Mouse (Mus musculus) gastrocnemius, postnatal 25 days (tissue): ENCODE data around the gene Ascl4. TPM values are rescaled to one million over a fixed set of nuclear protein-coding genes. Genes with fewer than 3 reads are reported as not detected.
A peak's percentile ranks its signal among the peaks of the same experiment; 100 is the strongest.

Experiments used
- DNase-seq: peaks from one replicate; pipeline ENCODE4 v3.0.0; 2022
- long read RNA-seq, 2 experiments: library from polyadenylated mRNA; stranded (forward); transcript quantifications; one replicate each; pipeline ENCODE4 v2.0.0; 2021
- total RNA-seq, 2 experiments: library from RNA; stranded (reverse); gene quantifications; 1 replicate in 1 of 2; 2 replicates in 1 of 2; pipeline ENCODE4 v1.2.3; 2021

Gene Ascl4
- total RNA-seq: not detected
- long read RNA-seq, experiment 1: 0 reads
- long read RNA-seq, experiment 2: 0 reads

DNA sequence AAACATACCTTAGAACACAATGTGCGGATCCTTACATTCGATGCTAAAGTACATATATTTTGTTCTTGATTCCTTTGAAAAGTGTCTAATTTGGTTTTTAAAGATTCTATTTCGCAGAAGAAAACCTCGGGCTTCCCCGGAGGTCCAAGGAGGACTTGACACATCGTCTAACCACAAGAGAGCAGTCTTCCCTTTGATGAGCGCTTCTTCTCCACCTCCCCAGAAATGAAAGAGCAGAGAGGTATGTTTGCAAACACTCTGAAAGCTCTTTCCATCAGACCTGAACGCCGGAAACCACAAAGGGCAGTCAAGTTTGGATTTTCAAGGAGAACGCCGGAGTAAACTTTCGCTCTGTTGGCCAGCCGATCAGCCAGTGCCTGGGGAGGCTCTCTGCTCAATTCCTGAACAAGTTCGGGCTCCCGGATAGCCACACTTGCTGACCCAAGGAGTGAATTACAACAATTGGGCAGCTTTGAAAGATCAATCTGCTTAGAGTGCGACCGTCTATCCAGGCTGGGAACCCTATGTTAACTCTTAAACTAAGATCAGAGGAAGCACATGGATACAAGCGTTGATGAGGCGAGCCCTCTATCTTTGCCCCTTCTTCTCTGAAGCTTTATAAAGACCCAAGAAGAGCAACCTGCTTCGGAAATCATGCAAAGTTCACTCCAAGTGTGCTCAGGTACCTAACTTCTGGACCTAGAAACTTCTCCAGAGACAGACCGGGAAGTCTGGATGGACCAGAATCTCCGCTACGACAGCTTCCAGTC is at the start of gene Ascl4:
TSS of gene Ascl4 (plus strand) at position 6 of the 770 bp plus-strand sequence.
- DNase-seq: no peak

DNA sequence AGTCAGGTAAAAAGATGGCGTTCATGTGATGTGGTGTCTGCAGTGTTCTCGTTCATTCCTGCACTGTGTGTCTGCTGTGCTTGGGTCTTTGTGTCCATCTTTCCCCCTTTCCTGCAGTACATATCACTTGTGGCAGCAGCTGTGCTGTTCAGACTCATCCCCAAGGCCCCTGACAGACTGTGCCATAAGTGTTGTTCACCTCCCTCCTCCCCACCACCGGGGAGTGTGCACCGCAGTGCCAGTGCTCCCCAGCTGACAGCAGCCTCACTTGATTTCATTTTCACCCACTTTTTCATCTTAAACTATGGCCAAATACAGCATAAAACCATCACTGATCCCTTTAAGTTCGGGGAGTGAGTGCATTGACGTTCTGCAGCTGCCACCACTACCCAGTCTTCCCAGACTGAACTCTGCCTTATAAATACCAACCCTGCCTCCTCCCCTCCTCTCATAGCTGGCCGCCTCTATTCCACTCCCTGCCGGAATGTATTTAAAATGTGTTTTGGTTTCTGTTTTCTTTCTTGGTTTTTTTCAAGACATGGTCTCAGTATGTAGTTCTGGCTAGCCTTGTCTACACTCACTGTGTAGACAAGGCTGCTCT is 47.5 kb upstream of the Ascl4 start:
- no peak for DNase-seq

DNA sequence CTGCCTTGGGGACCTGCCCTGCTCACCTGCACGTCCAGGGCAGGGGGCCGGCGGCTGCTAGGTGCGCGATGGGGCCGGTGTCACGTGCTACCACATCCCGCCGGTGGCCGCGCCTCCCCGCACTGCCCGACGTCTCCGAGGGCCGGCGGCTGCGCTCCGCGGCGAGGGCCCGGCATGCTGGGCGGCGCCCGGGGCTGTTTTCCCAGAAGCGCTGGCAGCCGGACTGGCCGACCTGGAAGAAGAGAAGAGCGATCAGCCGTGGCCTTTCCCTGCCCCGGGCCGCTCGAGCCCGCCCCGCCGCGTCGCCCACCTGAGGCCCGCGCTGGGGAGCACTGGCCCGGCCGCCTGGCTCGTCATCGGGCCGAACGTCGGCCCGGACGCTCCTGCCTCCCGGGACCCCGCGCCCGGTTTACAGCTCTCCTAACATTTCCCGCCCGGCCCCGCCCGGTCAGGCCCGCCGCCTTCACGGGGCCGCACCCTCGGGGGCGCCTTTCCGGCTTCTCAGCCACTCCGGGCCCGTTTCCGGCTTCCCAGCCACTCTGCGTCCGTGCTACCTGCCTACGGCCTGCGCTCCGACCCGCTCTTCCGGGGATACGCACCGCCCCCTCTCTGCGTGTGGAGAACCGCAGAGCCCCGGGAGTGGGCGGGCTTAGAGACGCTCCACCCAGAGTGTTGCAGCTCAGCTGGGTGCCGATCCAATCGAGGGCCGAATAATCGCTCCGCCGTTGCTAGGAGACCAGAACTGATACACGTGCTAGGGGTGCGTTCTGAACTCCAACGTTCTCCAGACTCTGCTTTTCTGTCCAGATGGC is 10.8 kb upstream of the Ascl4 start, which contains the start of gene Prdm4:
TSS of gene Prdm4 (minus strand) at position 645 of the 812 bp plus-strand sequence.
- DNase-seq: peak; percentile 98

DNA sequence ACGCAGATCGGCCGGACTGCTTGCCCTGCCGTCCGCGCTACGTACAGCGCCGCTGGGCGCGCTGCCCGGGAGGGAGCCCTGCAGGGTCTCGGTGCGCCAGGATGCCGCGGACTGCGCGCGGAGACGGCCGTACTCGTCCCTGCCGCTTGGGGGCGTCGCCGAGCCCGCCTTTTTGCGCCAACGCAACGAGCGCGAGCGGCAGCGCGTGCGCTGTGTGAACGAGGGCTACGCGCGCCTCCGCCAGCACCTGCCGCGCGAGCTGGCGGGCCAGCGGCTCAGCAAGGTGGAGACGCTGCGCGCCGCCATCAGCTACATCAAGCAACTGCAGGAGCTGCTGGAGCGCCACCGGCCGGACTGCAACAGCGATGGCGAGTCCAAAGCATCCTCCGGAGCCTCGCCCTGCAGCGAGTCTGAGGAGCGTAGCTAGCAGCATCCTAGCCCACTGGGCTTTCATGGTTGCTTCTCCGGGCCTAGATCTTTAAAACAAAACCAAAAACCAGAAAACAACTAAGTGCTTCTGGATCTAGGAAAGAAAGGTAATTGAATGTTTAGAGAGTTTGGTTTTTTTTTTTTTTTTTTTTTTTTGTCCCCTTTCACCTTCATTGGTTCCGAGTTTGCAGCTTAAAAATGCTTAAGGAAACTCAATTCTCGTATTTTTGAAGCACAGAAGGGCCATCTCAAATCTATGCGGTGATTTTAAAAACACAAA is 1.2 kb downstream of the Ascl4 start:
- DNase-seq: peak; percentile 13

DNA sequence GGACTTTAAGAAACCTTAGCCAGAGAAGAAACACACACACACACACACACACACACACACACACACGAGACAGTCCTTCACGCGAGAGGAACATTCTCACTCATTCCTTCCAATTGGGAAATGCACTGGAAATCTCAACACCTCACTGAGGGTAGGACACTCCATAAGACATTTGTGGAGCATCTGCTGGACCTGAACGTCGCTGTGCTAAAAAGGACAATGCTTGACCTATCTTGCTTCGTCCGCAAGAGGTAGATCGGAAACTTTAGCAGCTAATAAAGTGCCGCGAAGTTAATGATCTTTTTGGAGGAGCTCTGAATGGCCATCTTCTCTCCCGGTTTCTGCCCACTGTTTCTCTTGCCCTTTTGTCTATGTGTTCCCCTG is 1.7 kb downstream of the Ascl4 start:
- no peak for DNase-seq

DNA sequence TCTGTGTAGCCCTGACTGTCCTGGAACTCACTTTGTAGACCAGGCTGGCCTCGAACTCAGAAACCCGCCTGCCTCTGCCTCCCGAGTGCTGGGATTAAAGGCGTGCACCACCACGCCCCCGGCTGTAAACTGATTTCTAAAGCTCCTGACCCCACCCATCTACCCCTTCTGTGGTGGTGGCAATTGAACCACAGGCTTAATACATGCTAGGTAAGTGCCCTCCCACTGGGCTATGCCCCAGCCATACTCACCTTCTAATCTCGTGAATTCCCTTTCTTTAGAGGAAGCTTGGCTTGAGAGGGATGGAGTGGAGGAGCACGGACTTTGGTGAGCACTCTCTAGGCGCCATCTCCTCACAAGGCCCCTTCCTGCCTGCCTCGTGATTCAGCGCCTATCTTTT is 2.5 kb downstream of the Ascl4 start:
- no peak for DNase-seq

DNA sequence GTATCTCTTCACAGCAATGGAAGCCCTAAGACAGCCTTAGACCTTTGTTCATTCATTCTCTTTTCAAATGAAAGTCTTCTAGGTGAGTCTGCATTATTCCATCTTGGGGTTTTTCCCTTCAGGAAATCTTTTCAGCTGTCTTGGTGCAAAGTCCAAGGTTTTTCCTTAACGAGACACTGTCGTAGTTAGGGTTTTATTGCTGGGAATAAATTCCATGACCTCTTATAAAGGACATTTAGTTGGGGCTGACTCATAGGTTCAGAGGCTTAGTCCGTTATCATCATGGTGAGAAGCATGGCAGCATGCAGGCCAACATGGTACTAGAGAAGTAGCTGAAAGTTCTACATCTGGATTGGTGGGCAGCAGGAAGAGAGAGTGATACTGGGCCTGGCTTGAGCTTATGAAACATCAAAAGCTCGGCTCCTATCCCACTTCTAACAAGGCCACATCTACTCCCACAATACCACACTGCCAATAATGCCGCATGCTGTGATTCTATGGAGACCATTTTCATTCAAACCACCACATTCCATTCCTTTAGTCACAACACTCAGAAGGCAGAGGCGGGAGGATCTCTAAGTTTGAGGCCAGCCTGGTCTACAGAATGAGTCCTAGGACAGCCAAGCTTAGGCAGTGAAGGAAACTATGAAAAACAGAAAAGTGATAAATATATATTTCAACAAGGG is 8.9 kb downstream of the Ascl4 start:
- DNase-seq: no peak

DNA sequence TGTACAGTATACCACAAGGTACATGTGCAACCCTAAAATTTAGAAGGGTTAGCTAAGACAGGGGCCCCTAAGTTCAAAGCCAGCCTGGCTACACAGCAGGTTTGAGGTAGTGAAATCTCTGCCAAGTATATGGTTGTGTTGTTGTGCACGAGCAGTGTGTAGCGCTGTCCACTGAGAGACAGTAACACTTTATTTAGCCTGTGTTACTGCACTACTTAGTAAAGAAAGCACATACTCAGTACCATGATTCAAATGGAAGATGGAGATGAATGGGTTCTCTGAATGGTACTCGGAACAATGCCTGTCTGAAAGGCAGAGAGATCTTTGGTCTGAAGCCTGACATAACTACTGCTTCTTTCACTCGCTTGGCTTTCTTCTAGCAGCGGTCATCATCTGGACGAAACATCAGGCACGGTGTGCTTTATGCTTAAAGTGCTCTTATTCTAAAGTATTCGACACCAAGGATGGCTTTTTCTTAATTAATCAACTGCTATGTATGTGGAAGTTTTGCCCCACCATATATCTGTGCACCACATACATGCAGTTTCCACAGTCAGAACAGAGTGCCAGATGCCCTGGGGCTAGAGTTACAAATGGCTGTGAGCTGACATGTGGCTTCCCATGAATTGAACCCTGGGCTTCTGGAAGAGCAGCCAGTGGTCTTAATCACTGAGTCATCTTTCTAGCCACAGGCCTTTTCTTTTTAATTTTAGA is 21.2 kb downstream of the Ascl4 start:
- no peak for DNase-seq

DNA sequence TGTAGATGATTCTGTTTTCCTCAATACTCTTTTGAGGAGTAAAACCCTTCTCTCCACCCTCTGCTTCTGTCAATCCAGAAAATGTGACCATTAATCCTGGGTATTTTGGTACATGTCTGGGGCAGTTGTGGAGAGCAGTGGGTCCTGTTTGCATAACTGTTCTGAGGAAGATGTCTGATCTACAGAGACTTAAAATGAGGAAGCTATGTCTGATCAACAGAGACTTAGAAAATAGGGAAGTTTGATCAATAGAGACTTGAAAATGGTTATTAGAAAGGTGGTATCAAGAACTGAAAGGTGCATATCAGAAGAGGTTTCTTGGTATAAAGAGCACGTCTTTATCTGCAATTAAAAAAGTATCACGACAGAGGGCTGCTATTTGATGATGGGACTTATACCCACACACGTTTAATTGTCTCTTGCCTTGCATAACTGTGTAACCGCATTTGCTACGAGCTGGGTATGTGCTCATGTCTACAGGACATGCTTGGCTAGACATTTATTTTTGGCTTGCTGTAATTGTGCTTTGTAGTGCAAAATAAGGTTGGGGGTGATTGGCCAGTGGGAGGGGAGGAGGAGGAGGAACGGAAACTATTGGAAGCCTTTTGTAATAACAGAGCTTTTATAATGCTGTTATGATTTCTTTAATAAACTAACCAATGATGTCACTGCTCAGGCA is 24.4 kb downstream of the Ascl4 start:
- no peak for DNase-seq

DNA sequence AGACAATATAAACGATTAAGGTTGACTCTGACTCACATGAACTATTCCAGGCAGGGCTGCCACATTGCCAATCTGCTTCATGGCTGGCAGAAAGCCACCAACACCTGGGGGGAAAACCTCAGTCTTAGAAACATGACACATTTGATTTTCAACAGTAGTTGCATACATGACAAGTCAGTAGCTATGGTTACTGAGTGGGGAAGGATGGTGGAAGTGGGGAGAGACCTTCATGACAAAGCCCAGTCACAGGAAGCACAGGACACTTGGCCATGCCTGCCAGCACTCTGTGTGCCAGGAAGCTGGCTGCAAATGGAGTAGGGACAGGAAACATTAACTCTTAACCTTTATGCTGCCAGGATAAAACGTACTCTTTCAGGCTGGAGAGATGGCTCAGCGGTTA is 25.9 kb downstream of the Ascl4 start:
- no peak for DNase-seq

DNA sequence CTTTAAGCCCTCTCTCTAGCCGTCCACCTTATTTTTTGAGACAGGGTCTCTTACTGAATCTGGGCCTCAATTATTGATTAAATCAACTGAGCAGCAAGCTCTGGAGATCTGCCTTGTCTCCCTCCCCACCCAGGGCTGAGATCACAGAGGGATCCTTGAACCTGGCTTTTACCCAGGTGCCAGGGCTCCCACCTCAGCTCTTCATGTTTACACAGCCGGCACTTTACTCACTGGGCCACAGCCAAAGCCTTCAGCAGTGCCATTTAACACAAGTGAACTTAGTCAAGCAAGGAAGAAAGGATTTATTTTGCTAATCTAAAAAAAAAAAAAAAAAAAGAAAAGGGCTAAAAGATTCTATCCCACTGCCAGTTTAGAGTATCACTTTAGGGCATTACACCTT is 26.9 kb downstream of the Ascl4 start:
- no peak for DNase-seq

DNA sequence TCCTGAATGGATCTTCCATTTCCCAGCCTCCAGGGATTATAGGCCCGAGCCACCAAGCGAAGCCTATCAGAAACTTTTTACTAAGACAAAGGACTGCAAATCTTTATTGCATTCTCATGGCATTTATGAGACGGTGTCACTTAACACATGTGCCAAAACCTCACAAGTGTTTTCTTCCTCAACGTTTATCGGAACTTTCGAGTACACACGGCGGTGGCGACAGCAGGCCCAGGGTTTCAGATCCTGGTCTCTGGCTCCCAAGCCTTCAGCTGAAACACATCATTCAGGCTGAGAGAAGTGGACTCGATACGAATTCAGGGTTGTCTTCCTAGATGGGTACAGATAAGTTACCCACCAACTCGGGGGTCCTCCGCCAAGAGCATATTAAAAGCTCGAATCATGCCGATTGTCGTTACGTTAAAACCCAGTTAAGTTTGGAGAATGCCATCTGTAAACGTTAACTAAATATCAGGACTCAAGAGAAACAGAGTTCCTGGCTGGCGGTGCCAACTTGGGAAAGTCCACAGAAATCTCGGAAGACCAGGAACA is 29.5 kb downstream of the Ascl4 start:
- DNase-seq: no peak

DNA sequence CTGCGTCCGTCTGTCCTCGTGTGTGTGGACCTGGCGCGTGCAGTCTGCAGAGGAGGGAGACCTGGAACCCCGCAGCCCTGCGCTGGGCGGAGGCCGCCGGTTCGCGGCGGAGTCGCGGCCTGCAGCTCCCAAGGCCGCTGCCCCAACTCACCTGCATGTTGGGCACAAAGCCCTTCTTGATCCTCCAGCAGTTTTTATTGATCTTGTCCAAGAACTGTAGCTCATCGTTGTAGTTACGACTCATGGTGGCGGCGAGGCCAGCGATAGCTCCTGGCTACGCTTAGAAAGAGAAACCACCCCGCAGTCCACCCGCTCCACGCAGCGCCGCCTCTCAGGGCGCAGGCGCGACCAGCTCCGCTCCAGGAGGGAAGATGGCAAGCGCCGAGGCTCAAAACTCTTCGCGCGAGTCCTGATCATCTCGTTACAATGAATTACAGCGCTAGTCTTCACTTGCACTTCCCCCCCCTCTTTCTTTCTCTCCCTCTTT is 30.0 kb downstream of the Ascl4 start, which contains the start of gene Rtcb:
TSS of gene Rtcb (minus strand) at position 360 of the 487 bp plus-strand sequence.
- DNase-seq: peak; percentile 93

DNA sequence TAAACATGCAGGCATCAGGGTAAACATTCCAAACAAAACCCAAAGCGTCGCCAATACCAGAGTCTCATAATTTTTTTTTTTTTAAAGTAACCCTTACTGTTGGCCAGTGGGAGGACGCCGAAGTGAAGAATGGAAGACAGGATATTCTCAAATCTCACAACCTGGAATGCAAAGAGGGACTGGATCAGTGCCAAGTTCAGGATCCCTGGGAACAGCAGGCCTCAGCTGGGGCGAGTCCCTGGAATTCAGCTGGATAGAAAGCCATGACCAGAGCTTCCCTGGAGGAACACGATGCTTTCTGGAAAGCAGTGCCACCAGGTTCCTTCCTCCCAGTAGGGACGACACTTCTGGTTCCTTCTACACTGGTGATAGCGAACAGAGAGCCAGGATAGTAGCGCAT is 35.4 kb downstream of the Ascl4 start:
- DNase-seq: no peak

DNA sequence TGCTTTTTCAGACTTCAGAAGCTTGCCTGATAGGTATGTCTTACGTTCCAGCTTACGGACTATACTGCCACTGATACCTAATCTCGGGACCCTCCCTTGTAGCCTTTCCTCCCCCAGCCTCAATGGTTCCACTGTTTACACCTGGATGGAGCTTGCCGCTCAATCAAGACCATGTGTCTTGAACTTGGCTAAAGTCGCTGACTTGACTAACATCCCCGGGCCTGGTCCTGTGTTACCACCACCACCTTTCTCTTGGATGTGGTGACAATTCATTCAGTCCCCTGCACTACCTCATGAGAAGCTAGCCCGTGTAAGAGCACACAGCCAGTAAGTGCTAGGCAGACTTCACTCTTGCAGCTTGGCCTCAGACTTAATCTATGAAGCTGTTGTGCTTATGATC is 36.8 kb downstream of the Ascl4 start:
- no peak for DNase-seq

DNA sequence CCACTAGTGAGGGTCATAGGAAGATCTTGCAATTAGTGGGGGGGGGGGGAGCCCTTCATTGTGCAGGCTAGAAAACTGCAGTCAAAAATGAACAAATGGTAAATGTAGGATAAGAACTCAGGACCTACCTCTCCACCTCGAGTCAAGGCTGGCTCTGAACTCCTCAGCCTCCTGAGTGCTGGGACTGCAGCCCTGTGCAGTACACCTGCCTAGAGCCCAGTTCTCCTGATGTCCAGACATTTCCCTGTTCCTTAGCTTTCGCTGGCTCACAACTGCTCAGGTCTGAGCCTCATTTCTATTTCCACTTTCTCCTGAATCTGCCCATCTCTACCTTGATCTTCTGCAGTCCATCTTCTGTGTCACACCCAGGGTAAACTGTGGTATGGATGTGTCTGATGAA is 39.0 kb downstream of the Ascl4 start:
- no peak for DNase-seq

DNA sequence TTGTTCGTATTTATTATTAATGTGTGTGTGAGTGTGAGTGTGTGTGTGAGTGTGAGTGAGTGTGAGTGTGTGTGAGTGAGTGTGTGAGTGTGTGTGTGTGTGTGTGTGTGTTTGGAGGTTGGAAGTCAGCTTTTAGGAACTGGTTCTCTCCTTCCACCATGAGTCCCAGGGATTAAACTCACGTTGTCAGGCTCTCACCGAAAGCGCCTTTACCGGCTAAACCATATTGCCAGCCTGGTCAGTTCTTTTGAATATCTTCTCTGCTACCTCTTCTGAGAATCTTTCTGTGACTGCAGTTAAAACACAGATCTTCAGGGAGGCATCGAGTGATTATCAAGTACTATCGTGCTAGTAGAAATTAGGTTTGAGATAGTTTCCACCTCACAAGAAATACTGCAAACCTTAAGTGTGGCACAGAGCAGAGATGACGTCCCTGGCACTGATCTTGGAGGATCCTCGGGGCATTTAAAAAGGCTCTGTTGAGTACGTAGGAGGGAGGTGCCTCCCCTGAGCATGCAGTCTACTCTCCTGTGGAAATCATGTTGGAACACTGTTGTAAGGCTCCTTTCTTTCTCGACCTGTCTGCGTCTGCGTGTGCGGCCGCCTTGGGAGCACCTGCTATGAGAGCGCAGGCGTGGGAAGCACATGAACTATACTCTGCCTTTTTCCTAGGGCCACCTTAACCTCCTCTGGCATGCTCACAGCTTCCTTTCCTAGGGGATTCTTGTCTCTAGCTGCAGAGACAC is 40.1 kb downstream of the Ascl4 start:
- no peak for DNase-seq

DNA sequence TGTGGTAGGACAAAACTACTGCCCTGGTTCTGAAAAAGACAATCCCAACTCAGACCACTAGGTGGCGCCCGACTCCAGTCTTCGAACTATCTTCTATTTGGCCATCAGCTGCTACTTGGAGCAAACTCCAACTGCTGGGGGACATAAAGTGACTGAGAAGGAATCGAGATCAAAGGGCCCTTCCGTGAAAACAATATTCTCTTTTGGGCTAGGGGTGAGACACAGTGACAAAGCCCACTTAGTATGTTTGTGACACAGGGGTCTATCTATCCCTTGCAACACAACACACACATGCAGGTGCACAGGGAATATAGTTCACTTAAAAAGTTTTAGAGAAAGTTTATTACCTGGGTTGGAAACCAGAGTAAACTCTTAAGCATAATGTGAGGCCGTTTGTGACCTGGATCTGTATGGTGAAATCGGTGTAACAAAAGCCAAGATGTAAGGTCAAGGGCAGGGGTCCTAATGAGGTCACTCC is 40.7 kb downstream of the Ascl4 start:
- DNase-seq: peak; percentile 36

DNA sequence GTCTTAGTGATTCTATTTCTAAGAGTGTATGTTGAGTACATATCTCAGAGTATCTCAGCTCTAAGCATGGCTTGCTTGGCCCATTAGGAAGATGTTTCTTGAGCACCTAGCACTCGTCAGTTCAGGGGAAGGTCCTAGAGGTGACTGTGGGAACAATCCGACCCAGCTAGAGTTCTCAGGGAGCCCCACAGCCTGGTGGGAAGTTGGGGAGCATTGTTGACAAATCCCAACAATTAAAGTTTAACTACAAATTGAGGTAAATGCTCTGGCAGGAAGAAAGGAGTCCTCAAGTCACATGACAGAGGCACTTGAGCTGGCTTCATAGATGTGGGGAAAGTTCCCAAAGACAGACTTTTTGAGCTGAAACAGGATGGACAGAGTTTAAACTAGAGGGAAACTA is 41.2 kb downstream of the Ascl4 start:
- no peak for DNase-seq
